Mouse (Mus musculus): ENCODE measurements around the gene Ehbp1l1.

DNA sequence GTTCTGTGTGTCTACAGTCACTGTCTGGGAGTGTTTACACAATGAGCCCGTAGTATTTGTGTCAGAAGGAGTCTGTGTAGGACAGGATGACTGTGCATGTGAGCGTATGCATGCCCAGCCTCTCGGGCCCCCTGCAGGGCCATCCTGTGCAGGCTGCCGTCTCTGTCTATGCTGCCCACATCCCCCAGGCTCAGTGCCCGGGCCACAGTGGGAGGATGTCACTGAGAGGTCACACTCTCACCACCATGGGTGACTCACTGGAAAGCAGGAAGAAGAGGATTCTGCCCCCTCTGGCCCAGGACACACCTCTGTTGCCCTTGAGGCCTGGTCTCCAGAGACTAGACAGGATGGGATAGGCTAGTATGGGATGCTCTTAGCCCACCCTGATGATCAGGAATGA, 17.5 kb upstream of the Ehbp1l1 start:
- TF ChIP-seq POLR2A (IDR thresholded peaks at IDR 0.05; ENCODE audit: extremely low read depth, insufficient read depth, low read length): no peak
- no peak for TF ChIP-seq CTCF (IDR thresholded peaks at IDR 0.05; ENCODE audit: low read depth, low read length)

Data from liver, adult 2 months (tissue).